Mouse (Mus musculus): ENCODE measurements around the gene Tcf20. TPM values are rescaled to one million over a fixed set of nuclear protein-coding genes. Genes with fewer than 3 reads are reported as not detected.

The Tcf20 gene
- polyA plus RNA-seq, 1 experiment from 2014 or later = 4.0 TPM

DNA sequence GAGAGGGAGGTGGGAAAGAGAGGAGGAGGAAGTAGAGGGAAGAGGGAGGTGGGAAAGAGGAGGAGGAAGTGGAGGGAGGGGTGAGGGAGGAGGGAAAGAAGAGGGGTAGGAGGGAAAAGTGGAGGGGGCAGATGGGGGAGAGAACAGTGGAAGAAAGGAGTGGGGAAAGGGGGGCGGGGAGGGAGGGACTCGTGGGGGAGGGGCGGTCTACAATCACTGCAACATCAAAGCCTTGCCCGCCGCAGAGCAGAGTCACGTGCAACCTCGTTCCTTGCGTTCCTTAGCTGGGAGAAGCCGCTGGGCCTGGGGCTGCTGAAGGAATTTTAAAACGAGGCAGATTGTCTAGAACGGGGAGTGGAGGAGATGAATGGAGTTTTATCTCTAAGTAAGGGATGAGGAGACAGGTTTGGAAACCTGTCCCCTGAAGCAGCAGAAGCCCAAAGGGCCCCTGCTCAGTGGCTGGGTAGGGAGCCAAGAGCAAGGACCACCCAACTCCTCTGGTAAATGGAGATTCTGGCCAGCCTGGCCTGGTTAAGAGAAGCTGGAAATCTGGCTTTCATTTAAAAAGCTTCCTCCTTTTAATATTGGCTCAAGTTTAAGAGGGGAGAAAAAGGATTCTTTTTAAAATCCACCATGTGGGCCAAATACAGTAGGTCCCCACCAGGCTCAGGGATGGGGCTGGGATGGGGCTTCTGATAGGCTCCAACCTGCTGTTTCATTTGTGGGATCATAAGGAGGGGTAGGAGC is 62.8 kb downstream of the Tcf20 start:
- Histone ChIP-seq H3K27me3 (ENCODE audit: control insufficient read depth, insufficient read depth, low read length) (peaks cover 11% of the 10 kb centered on the region), H3K36me3 (ENCODE audit: control insufficient read depth, insufficient read depth) (no peaks in the 10 kb centered on the region), H3K4me2 (ENCODE audit: low read depth, low read length) (no peak overlapping the region), H3K9me3 (replicated peaks; ENCODE audit: control insufficient read depth, low read length) (no peaks in the 10 kb centered on the region), H3K27ac (ENCODE audit: low read length) (no peak overlapping the region), H3K9ac (ENCODE audit: low read length) (0 out of 2 replicates have a peak overlapping the region, but pooled peaks have one; percentile 13), H3K4me3 (ENCODE audit: low read length) (no peak overlapping the region), H3K4me1 (ENCODE audit: control insufficient read depth, insufficient read depth, low read length) (peaks cover 56% of the 10 kb centered on the region)
- 4% methylated on average over 11 of the region's 11 CpGs for WGBS
- no peak for ATAC-seq (replicated peaks; ENCODE audit: extremely low read depth, insufficient read depth, low FRiP score)

DNA sequence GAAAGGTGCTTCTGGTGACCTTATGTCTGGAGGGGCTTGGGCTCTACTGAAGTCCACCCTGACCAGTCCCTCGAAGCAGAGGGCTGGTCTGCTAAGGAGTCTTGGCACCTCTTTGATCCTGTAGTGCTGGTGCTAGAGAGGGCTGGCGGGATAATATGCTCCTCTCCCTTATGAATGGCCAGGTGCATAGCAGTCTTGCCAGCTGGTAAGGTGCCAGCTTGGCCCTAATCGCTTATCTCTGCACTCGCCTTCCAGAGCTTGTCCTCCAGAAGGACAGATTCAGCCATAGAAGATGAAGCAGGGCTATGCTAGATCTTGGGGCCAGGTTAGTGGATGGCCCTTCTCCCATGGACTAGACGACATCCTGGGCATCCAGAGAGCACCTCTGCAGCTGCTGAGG is 64.1 kb downstream of the Tcf20 start:
- no peak overlapping the region for H3K27ac ChIP-seq (ENCODE audit: low read length)
- peaks cover 49% of the 10 kb centered on the region for H3K4me1 ChIP-seq (ENCODE audit: control insufficient read depth, insufficient read depth, low read length)
- H3K9ac ChIP-seq (ENCODE audit: low read length) = no peak overlapping the region
- no peak for ATAC-seq (replicated peaks; ENCODE audit: extremely low read depth, insufficient read depth, low FRiP score)
- H3K4me2 ChIP-seq (ENCODE audit: low read depth, low read length) = no peak overlapping the region
- H3K4me3 ChIP-seq (ENCODE audit: low read length) = no peak overlapping the region
- peaks cover 14% of the 10 kb centered on the region for H3K27me3 ChIP-seq (ENCODE audit: control insufficient read depth, insufficient read depth, low read length)
- 30% methylated on average over 5 of the region's 5 CpGs for WGBS
- H3K36me3 ChIP-seq (ENCODE audit: control insufficient read depth, insufficient read depth) = no peaks in the 10 kb centered on the region
- no peaks in the 10 kb centered on the region for H3K9me3 ChIP-seq (replicated peaks; ENCODE audit: control insufficient read depth, low read length)

DNA sequence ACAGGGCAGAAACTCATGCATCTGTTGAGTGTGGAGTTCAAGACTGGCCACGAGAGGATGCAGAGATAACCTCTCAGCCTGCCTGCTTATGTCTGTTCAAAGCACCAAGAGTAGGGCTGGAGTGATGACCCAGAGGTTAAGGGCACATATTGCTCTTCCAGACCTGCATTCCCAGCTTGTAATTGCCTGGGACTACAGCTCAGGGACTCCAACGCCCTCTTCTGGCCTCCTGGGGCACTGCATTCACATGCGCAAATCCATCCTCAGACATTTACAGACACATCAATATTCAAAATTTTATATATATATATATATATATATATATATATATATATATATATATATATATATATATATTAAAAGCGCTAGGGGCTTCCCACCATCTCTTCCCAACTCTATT is 64.9 kb downstream of the Tcf20 start:
- Histone ChIP-seq H3K4me3 (ENCODE audit: low read length) (no peak overlapping the region), H3K4me2 (ENCODE audit: low read depth, low read length) (peak overlapping the region; percentile 50), H3K9me3 (replicated peaks; ENCODE audit: control insufficient read depth, low read length) (no peaks in the 10 kb centered on the region), H3K9ac (ENCODE audit: low read length) (0 out of 2 replicates have a peak overlapping the region, but pooled peaks have one; percentile 16), H3K27me3 (ENCODE audit: control insufficient read depth, insufficient read depth, low read length) (peaks cover 14% of the 10 kb centered on the region), H3K27ac (ENCODE audit: low read length) (peak overlapping the region; percentile 64), H3K4me1 (ENCODE audit: control insufficient read depth, insufficient read depth, low read length) (peaks cover 47% of the 10 kb centered on the region), H3K36me3 (ENCODE audit: control insufficient read depth, insufficient read depth) (no peaks in the 10 kb centered on the region)
- WGBS = 43% methylated on average over 4 of the region's 4 CpGs
- ATAC-seq (replicated peaks; ENCODE audit: extremely low read depth, insufficient read depth, low FRiP score) = no peak

DNA sequence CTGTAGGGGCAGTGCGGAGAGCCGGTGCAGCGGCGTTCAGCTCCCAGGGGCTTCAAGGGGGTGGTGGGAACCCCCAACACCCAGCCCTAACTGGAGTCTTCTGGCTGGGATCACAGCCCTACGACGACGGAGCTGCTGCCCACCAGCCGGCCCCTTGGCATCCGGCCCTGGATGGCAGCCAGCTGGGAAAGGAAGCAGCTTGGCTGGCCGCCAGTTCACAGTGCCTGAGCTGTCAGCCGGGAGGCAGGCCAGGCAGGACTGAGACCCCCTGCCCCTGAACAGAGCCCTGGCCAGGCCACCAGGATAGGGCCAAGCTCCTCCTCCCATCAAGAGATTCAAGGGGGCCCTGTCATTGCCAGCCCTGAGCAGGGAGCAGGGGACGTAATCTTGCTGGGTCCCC is 65.6 kb downstream of the Tcf20 start:
- ATAC-seq (replicated peaks; ENCODE audit: extremely low read depth, insufficient read depth, low FRiP score) = peak; percentile 91
- Histone ChIP-seq H3K27ac (ENCODE audit: low read length) (peak overlapping the region; percentile 64; the same call in 1 of the 2 replicates), H3K27me3 (ENCODE audit: control insufficient read depth, insufficient read depth, low read length) (peaks cover 13% of the 10 kb centered on the region), H3K36me3 (ENCODE audit: control insufficient read depth, insufficient read depth) (no peaks in the 10 kb centered on the region), H3K9ac (ENCODE audit: low read length) (no peak overlapping the region), H3K9me3 (replicated peaks; ENCODE audit: control insufficient read depth, low read length) (no peaks in the 10 kb centered on the region), H3K4me3 (ENCODE audit: low read length) (no peak overlapping the region), H3K4me2 (ENCODE audit: low read depth, low read length) (peak overlapping the region; percentile 50), H3K4me1 (ENCODE audit: control insufficient read depth, insufficient read depth, low read length) (peaks cover 50% of the 10 kb centered on the region)
- WGBS = 8% methylated on average over 12 of the region's 12 CpGs

DNA sequence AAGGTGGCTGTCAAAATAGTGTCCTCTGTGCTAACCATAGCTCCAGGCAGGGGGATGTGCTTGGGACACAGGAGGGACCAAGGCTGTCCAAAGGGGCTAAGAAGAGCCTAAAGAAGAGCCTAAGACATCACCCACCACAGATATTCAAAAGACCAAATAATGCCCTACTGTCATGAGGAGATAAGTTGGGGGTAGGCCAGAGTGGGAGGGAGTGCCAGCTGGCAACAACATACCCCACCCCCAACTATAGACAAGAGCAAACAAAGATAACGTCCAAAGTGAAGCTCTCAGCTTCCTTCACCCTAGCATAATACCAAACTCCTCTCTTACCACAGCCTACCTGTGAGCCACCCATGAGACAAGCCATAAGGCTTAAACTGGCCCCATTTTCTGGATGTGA is 66.1 kb downstream of the Tcf20 start:
- Histone ChIP-seq H3K9ac (ENCODE audit: low read length) (no peak overlapping the region), H3K27ac (ENCODE audit: low read length) (no peak overlapping the region), H3K36me3 (ENCODE audit: control insufficient read depth, insufficient read depth) (no peaks in the 10 kb centered on the region), H3K4me3 (ENCODE audit: low read length) (no peak overlapping the region), H3K27me3 (ENCODE audit: control insufficient read depth, insufficient read depth, low read length) (peaks cover 10% of the 10 kb centered on the region; the same call in 1 of the 2 replicates), H3K4me2 (ENCODE audit: low read depth, low read length) (peak overlapping the region; percentile 50), H3K9me3 (replicated peaks; ENCODE audit: control insufficient read depth, low read length) (no peaks in the 10 kb centered on the region), H3K4me1 (ENCODE audit: control insufficient read depth, insufficient read depth, low read length) (peaks cover 50% of the 10 kb centered on the region)
- no peak for ATAC-seq (replicated peaks; ENCODE audit: extremely low read depth, insufficient read depth, low FRiP score)
- WGBS = 14% methylated on average over 1 of the region's 1 CpGs

DNA sequence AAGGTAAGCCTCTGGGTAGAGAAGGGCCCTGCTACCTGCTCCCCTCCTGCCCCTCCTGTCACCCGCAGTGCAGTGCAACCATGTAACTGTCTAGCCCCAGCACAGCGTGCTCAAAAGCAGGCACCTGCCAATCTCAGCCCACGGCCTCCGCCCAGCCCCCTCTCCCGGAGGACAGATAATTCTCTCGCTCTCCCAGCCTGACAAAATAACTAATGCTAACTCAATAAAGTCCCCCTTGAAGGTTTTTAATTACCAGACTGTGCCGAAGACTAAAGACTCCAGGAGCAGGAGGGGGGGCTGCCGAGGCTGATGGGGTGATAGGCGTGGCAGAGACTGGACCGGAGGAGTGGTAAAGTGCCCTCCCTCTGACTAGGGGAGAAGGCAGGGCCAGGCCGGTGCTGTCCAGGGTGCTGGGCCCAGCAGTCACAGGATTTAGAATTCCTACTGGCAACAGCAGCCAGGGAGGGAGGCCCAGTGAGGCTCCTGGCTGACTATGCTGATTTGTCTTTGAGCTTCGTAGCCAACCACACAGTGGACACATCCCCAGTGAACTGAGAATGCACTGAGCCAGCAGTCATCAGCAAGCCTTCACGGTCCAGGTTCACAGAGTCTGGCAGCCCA is 66.7 kb downstream of the Tcf20 start:
- Histone ChIP-seq H3K9me3 (replicated peaks; ENCODE audit: control insufficient read depth, low read length) (no peaks in the 10 kb centered on the region), H3K36me3 (ENCODE audit: control insufficient read depth, insufficient read depth) (no peaks in the 10 kb centered on the region), H3K27me3 (ENCODE audit: control insufficient read depth, insufficient read depth, low read length) (peaks cover 8% of the 10 kb centered on the region; the same call in 1 of the 2 replicates), H3K4me3 (ENCODE audit: low read length) (peak overlapping the region; percentile 42), H3K9ac (ENCODE audit: low read length) (no peak overlapping the region), H3K4me2 (ENCODE audit: low read depth, low read length) (peak overlapping the region; percentile 60), H3K27ac (ENCODE audit: low read length) (no peak overlapping the region), H3K4me1 (ENCODE audit: control insufficient read depth, insufficient read depth, low read length) (peaks cover 50% of the 10 kb centered on the region)
- WGBS = 6% methylated on average over 13 of the region's 13 CpGs
- ATAC-seq (replicated peaks; ENCODE audit: extremely low read depth, insufficient read depth, low FRiP score) = peak; percentile 29

DNA sequence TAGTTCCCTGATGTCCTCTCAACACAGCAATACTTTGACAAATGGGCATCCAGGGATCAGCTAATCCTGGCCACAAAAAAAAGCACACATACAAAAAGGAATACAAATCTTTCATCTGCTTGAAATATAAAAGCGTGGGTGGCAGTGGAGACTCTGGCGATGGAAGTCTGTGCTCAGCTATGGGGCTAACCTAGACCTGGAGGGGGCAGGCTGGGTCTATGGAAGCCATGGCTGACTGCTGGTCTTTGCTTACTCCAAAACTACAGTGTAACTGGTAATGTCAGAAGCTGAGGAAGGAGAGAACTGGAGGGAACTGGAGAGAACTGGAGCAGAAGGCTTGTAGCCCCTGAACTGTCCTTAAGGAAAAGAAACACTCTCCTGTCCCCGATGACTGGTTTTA is 69.7 kb downstream of the Tcf20 start:
- Histone ChIP-seq H3K4me2 (ENCODE audit: low read depth, low read length) (no peak overlapping the region), H3K9me3 (replicated peaks; ENCODE audit: control insufficient read depth, low read length) (no peaks in the 10 kb centered on the region), H3K36me3 (ENCODE audit: control insufficient read depth, insufficient read depth) (no peaks in the 10 kb centered on the region), H3K4me1 (ENCODE audit: control insufficient read depth, insufficient read depth, low read length) (peaks cover 27% of the 10 kb centered on the region), H3K9ac (ENCODE audit: low read length) (no peak overlapping the region), H3K27ac (ENCODE audit: low read length) (no peak overlapping the region), H3K27me3 (ENCODE audit: control insufficient read depth, insufficient read depth, low read length) (peaks cover 18% of the 10 kb centered on the region), H3K4me3 (ENCODE audit: low read length) (no peak overlapping the region)
- ATAC-seq (replicated peaks; ENCODE audit: extremely low read depth, insufficient read depth, low FRiP score) = no peak
- 67% methylated on average over 3 of the region's 3 CpGs for WGBS

DNA sequence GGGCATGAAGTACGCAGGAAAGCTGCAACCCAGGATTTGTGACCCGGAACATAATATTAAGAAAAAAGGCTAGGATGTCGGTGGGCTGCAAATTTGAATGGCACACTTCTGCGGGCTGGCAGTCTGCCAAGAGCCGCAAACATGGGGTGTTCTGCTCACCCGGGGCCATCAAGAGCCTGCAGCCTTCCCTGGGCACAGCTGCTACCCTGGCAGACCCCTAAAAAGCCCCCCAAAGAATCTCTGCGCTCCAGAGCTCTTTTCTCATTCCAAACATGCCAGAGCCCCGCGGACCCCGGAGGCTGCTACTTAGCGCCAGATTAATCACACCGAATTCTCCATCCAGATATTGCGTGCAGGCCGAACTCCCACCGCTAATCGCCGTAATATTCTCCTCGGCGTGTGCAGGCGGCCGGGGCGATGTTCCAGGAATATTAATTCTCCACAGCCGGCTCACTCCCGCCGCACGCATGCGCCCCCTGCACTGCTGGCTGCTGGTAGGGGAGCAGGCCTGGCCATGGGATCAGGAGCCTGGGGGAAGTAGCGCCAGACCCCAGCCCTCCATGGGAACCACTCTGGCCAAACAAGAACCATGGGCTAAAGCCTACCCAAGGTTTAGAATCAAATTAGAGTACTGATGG is 70.3 kb downstream of the Tcf20 start:
- Histone ChIP-seq H3K4me1 (ENCODE audit: control insufficient read depth, insufficient read depth, low read length) (peaks cover 23% of the 10 kb centered on the region), H3K9ac (ENCODE audit: low read length) (no peak overlapping the region), H3K9me3 (replicated peaks; ENCODE audit: control insufficient read depth, low read length) (no peaks in the 10 kb centered on the region), H3K27ac (ENCODE audit: low read length) (no peak overlapping the region), H3K4me2 (ENCODE audit: low read depth, low read length) (peak overlapping the region; percentile 33; the same call in 1 of the 2 replicates), H3K4me3 (ENCODE audit: low read length) (no peak overlapping the region), H3K27me3 (ENCODE audit: control insufficient read depth, insufficient read depth, low read length) (peaks cover 23% of the 10 kb centered on the region), H3K36me3 (ENCODE audit: control insufficient read depth, insufficient read depth) (no peaks in the 10 kb centered on the region)
- 31% methylated on average over 28 of the region's 28 CpGs for WGBS
- no peak for ATAC-seq (replicated peaks; ENCODE audit: extremely low read depth, insufficient read depth, low FRiP score)

DNA sequence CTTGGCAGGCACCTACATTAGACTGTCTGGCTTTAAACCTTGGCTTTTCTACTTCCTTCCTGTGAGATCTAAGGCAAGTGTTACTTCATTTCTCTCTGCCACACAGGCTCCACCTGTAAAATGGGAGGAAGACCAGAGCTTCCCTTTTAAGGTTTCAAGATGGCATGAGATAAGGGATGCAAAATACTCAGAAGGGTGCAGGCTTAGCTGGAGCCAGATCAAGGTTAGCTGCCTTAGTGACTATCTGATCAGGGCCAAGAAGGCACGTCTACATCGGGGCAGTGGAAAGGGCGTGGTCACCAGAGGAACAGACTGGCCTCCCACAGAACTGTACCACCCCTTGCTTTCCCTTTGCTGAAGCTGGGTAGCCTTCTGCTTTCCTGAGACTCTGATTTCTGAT is 73.2 kb downstream of the Tcf20 start:
- no peak overlapping the region for H3K4me3 ChIP-seq (ENCODE audit: low read length)
- H3K4me1 ChIP-seq (ENCODE audit: control insufficient read depth, insufficient read depth, low read length) = peaks cover 16% of the 10 kb centered on the region
- peaks cover 30% of the 10 kb centered on the region for H3K27me3 ChIP-seq (ENCODE audit: control insufficient read depth, insufficient read depth, low read length)
- H3K36me3 ChIP-seq (ENCODE audit: control insufficient read depth, insufficient read depth) = no peaks in the 10 kb centered on the region
- H3K9ac ChIP-seq (ENCODE audit: low read length) = no peak overlapping the region
- H3K9me3 ChIP-seq (replicated peaks; ENCODE audit: control insufficient read depth, low read length) = no peaks in the 10 kb centered on the region
- WGBS = 48% methylated on average over 3 of the region's 3 CpGs
- H3K27ac ChIP-seq (ENCODE audit: low read length) = no peak overlapping the region
- no peak overlapping the region for H3K4me2 ChIP-seq (ENCODE audit: low read depth, low read length)
- no peak for ATAC-seq (replicated peaks; ENCODE audit: extremely low read depth, insufficient read depth, low FRiP score)
